Mouse (Mus musculus) ES-E14 (cell line): Measurements from ENCODE around the gene Hoxd12. TPM values are rescaled to one million over a fixed set of nuclear protein-coding genes. Genes with fewer than 3 reads are reported as not detected.

Source experiments
- DNase-seq: peaks from one replicate; pipeline ENCODE4 v3.0.0-alpha.2; 2013; ENCODE audit warnings: low read depth, low spot score
- H3K27ac ChIP-seq: 2 replicates; pipeline ENCODE4 v1.5.1; 2012; ENCODE audit warnings: low read depth, mild to moderate bottlenecking, low read length, moderate library complexity, mixed read lengths; ENCODE audit not compliant: poor library complexity, insufficient read depth, severe bottlenecking
- H3K36me3 ChIP-seq: 2 replicates; pipeline ENCODE4 v1.6.1; 2012; ENCODE audit warnings: mild to moderate bottlenecking, low read length, moderate library complexity, mixed read lengths; ENCODE audit not compliant: control insufficient read depth, poor library complexity, insufficient read depth, severe bottlenecking
- H3K4me1 ChIP-seq, 2 experiments: fragments of 150-350 bp in 1 of 2; sonication (generic) in 1 of 2; 2 replicates each; pipeline ENCODE4 v1.6.1; 2012; ENCODE audit warnings: low read length in 2 of 2, mild to moderate bottlenecking in 1 of 2, mixed read lengths in 1 of 2; ENCODE audit not compliant: control insufficient read depth in 2 of 2, insufficient read depth in 2 of 2, poor library complexity in 1 of 2
- H3K4me3 ChIP-seq, 2 experiments: fragments of 150-350 bp in 1 of 2; sonication (generic) in 1 of 2; 2 replicates each; pipeline ENCODE4 v1.5.1; 2012; ENCODE audit warnings: low read length in 2 of 2, low read depth in 1 of 2, mild to moderate bottlenecking in 1 of 2, mixed read lengths in 1 of 2; ENCODE audit not compliant: insufficient read depth in 1 of 2, poor library complexity in 1 of 2, severe bottlenecking in 1 of 2
- H3K9ac ChIP-seq: 2 replicates; pipeline ENCODE4 v1.6.1; 2012; ENCODE audit warnings: low read depth, mild to moderate bottlenecking, low read length, mixed read lengths; ENCODE audit not compliant: poor library complexity, insufficient read depth, severe bottlenecking
- H3K9me3 ChIP-seq: fragments of 150-350 bp; sonication (generic); 2 replicates; pipeline ENCODE4 v1.6.1; 2012; ENCODE audit warnings: low read depth, mild to moderate bottlenecking, low read length; ENCODE audit not compliant: control insufficient read depth, insufficient read depth
- CHD2 ChIP-seq: IDR thresholded peaks from 2 replicates; pipeline ENCODE4 v1.6.1; 2014; ENCODE audit warnings: mild to moderate bottlenecking, low read depth, low read length, inconsistent platforms
- HCFC1 ChIP-seq: IDR thresholded peaks from 2 replicates; pipeline ENCODE4 v1.6.1; 2012; ENCODE audit warnings: low read length, inconsistent platforms, borderline replicate concordance; ENCODE audit not compliant: insufficient read depth
- MAFK ChIP-seq: IDR thresholded peaks from 2 replicates; pipeline ENCODE4 v1.6.1; 2014; ENCODE audit warnings: mild to moderate bottlenecking, low read depth, low read length, inconsistent platforms; ENCODE audit not compliant: insufficient read depth
- ZC3H11A ChIP-seq: IDR thresholded peaks from 2 replicates; pipeline ENCODE4 v1.6.1; 2012; ENCODE audit warnings: low read depth, mild to moderate bottlenecking, inconsistent platforms, low read length, borderline replicate concordance
- ZNF384 ChIP-seq: IDR thresholded peaks from 2 replicates; pipeline ENCODE4 v1.6.1; 2012; ENCODE audit warnings: low read depth, low read length, inconsistent platforms
- in situ Hi-C, 2 experiments: fragments of 600-800 bp; cut with MboI; formaldehyde crosslinking; loops; one replicate each; pipeline ENCODE4 v1.15.1; 2025; ENCODE audit warnings: low sequenced_read_pairs in 2 of 2, inconsistent platforms in 1 of 2; ENCODE audit not compliant: unreplicated experiment in 2 of 2
- total RNA-seq: library from RNA; depleted of rRNA; stranded (reverse); fragments of 300-350 nt; gene quantifications from 2 replicates; pipeline ENCODE4 v1.2.3, GENCODE M21; 2012; rRNA removed

The Hoxd12 gene
- total RNA-seq, 1 experiment = not detected

DNA sequence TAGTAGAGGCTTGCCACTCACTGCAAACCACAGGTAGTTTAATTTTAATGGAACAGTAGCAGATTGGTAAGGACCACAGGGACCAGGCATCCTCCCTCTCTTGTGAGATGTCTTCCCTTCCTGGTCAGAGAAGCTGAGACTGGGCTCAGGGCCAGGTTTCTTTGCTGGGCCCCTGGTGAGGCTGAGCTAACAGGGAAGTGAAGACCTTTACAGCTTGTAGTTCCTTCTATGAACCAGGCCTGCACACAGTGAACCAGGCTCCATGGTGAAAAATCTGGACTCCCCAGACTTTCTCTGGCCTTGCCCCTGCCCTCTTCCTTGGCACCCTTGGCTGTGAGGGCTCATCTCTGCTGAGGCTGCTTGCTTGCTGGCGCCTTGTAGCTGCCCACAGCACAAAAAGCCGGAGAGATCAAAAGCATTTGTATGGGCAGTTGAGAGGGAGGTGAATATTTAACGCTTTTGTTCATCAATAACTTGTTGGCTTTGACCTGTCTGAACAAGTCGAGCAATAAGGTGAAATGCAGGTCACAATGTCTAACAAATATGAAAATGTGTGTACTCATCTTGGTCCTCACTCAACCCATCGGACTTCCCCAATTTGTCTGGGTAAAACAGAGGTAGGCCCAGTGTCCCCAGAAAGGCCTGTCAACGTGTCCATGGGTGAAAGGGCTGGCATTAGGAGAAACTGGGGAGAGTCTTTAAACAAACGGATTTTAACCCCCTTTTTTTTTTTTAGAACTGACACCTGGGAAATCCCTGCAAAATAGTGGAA lies 49.6 kb downstream of the Hoxd12 start:
- no peak for DNase-seq
- peaks cover 0 to 12% of the 10 kb centered on the region in 2 experiments; a peak in 1 of 4 replicates for H3K4me1 ChIP-seq
- no peak overlapping the region for H3K4me3 ChIP-seq
- in situ Hi-C loops = loop anchor here (25.0 kb wide), 2 partner anchors 588 to 863 kb away; no protein-coding TSS in a partner anchor
- no peak for TF ChIP-seq ZC3H11A
- no peak for TF ChIP-seq CHD2
- TF ChIP-seq ZNF384 = no peak
- TF ChIP-seq HCFC1 = no peak
- no peak for TF ChIP-seq MAFK
- no peaks in the 10 kb centered on the region for H3K9me3 ChIP-seq
- no peaks in the 10 kb centered on the region for H3K36me3 ChIP-seq
- no peak overlapping the region for H3K9ac ChIP-seq
- H3K27ac ChIP-seq = no peak overlapping the region

DNA sequence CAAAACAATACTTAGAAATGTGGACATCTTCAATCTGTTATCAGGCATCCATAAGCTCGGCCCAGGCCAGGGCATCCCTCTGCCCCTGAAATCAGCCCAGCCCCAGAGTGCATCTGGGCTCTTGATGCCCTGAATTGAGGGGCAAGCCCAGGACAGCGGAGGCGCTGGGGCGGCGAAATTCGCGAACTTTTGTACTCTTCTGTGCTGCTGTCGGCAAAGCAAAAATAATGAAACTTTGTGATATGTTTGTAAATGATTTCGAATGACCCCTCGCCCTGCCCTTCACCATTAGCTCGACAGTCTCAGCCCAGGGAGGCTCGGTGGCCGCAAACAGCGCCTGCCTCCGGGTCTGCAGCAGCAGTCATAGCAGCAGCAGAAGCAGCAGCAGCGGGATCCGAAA lies 50.4 kb downstream of the Hoxd12 start:
- peaks cover 0 to 7% of the 10 kb centered on the region in 2 experiments; a peak in 1 of 4 replicates for H3K4me1 ChIP-seq
- H3K9ac ChIP-seq = no peak overlapping the region

DNA sequence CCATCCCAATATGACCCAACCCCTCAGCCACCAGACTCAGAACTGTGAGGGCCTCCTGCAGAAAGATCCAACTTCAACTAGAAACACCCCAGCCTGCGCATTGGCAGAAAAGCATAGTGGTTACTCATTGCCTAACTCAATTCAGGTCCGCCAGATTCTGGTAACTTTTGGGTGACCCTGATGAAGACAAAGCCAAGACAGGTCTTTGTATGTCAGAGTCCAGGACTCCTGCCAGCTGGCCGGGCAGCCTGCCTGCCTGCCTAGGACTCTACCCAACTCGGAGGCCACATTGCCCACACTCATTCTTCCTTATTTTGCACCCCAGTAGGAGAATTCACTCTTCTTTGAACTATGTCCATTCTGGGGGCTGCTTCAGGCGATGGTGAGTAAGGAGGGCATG lies 51.7 kb downstream of the Hoxd12 start, which contains the start of gene Gm28230:
Gene Gm28230, plus strand, starts transcription at position 178 of the 400 bp plus-strand sequence.
- H3K4me3 ChIP-seq = peak within 1 kb of the TSS; percentile 42 to 60
- H3K27ac ChIP-seq = no peak within 1 kb of the TSS
- DNase-seq = no peak
- no peaks in the 10 kb centered on the region for H3K36me3 ChIP-seq
- TF ChIP-seq MAFK = no peak
- TF ChIP-seq ZC3H11A = no peak
- no peak for TF ChIP-seq ZNF384
- TF ChIP-seq HCFC1 = no peak
- no peak for TF ChIP-seq CHD2
- H3K4me1 ChIP-seq = peaks cover 0 to 4% of the 10 kb centered on the region in 2 experiments; a peak in 1 of 4 replicates
- H3K9ac ChIP-seq = no peak within 1 kb of the TSS
- in situ Hi-C loops = no loop called here
- no peaks in the 10 kb centered on the region for H3K9me3 ChIP-seq

More for the DNA sequence above, 50.4 kb downstream of the Hoxd12 start:
- Histone ChIP-seq H3K4me3 (no peak overlapping the region), H3K9me3 (no peaks in the 10 kb centered on the region), H3K36me3 (no peaks in the 10 kb centered on the region), H3K27ac (no peak overlapping the region)
- no peak for DNase-seq
- TF ChIP-seq CHD2 (no peak), ZC3H11A (no peak), HCFC1 (no peak), MAFK (no peak), ZNF384 (no peak)
- in situ Hi-C loops = no loop called here

DNA sequence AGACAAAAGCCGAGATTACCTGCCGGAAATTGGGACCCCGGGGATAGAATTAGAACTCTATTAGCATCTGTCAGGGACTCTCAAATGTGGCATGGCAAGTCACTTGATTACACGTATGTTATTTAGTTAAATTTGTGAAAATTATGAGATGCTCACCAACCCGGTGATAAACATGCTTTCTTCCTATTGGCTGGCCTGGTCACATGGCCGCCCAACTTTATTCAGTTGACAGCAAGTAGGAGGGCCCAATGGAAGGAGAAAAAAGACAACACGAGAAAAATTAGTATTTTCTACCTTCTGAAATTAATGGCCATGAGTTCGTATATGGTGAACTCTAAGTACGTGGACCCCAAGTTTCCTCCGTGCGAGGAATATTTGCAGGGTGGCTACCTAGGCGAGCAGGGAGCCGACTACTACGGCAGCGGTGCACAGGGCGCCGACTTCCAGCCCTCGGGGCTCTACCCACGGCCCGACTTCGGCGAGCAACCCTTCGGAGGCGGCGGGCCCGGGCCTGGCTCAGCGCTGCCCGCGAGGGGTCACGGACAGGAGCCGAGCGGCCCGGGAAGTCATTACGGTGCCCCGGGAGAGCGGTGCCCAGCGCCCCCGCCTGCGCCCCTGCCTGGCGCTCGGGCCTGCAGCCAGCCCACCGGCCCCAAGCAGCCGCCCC lies 52.3 kb downstream of the Hoxd12 start:
- Histone ChIP-seq H3K9me3 (no peaks in the 10 kb centered on the region), H3K4me3 (peak overlapping the region; percentile 42 to 60), H3K4me1 (peaks cover 0 to 4% of the 10 kb centered on the region in 2 experiments; a peak in 1 of 4 replicates), H3K9ac (no peak overlapping the region), H3K36me3 (no peaks in the 10 kb centered on the region), H3K27ac (no peak overlapping the region)
- in situ Hi-C loops = no loop called here
- DNase-seq = no peak
- TF ChIP-seq MAFK (no peak), CHD2 (no peak), HCFC1 (no peak), ZNF384 (no peak), ZC3H11A (no peak)

Other genes with a start within 250 kb of the Hoxd12 start
- 33.6 and 36.1 TPM in 2 replicates for gene Lnpk, start 95.6 kb upstream of the Hoxd12 start, total RNA-seq
- not detected in 2 replicates for gene Evx2, start 15.5 kb upstream of the Hoxd12 start, total RNA-seq
- gene Hoxd13, start 6.7 kb upstream of the Hoxd12 start, total RNA-seq = 0.26 and 0.98 TPM in 2 replicates
- gene Hoxd11, start 4.5 kb downstream of the Hoxd12 start, total RNA-seq = 0.11 and 0.18 TPM in 2 replicates
- gene Hoxd10, start 16.9 kb downstream of the Hoxd12 start, total RNA-seq = 0.40 TPM in 1 of 2 replicates, not detected in the other
- 0.37 and 0.76 TPM in 2 replicates for gene Hoxd9, start 22.7 kb downstream of the Hoxd12 start, total RNA-seq
- 0.63 and 1.2 TPM in 2 replicates for gene Hoxd8, start 29.6 kb downstream of the Hoxd12 start, total RNA-seq
- gene Hoxd3, start 36.9 kb downstream of the Hoxd12 start, total RNA-seq = 0.40 TPM in 1 of 2 replicates, not detected in the other
- gene Hoxd4, start 36.9 kb downstream of the Hoxd12 start, total RNA-seq = 0.16 and 0.94 TPM in 2 replicates
- 0.22 TPM in 1 of 2 replicates, not detected in the other for gene Gm28230, start 51.7 kb downstream of the Hoxd12 start, total RNA-seq
- gene Hoxd1, start 88.0 kb downstream of the Hoxd12 start, total RNA-seq = 0.26 and 0.36 TPM in 2 replicates
- 31.2 and 35.7 TPM in 2 replicates for gene Mtx2, start 150.8 kb downstream of the Hoxd12 start, total RNA-seq